Mouse (Mus musculus) cortical plate, adult 2 months (tissue): Measurements from ENCODE around the gene Jazf1. TPM values are rescaled to one million over a fixed set of nuclear protein-coding genes. Genes with fewer than 3 reads are reported as not detected.

Experiments used
- H3K27ac ChIP-seq: fragments of 200-500 bp; 2 replicates; pipeline ENCODE4 v1.5.1; 2012; ENCODE audit warnings: low read length, control low read depth, inconsistent platforms; ENCODE audit not compliant: insufficient read depth
- H3K4me1 ChIP-seq: fragments of 200-500 bp; 2 replicates; pipeline ENCODE4 v1.6.1; 2011; ENCODE audit warnings: low read length; ENCODE audit not compliant: control insufficient read depth, insufficient read depth
- H3K4me3 ChIP-seq: fragments of 200-500 bp; 2 replicates; pipeline ENCODE4 v1.5.1; 2011; ENCODE audit warnings: mild to moderate bottlenecking, low read length, control low read depth; ENCODE audit not compliant: insufficient read depth
- CTCF ChIP-seq: fragments of 200-500 bp; IDR thresholded peaks from 2 replicates; pipeline ENCODE4 v1.5.1; 2011; ENCODE audit warnings: mild to moderate bottlenecking, control low read depth, low read length; ENCODE audit not compliant: insufficient read depth; ENCODE audit errors: extremely low read depth
- POLR2A ChIP-seq: fragments of 200-500 bp; IDR thresholded peaks from 2 replicates; pipeline ENCODE4 v1.6.1; 2011; ENCODE audit warnings: mild to moderate bottlenecking, low read length, control low read depth; ENCODE audit not compliant: insufficient read depth; ENCODE audit errors: extremely low read depth
- polyA plus RNA-seq: library from polyadenylated mRNA; depleted of rRNA; stranded (reverse); fragments of >200 nt; gene quantifications from 2 replicates; pipeline ENCODE4 v1.2.3, GENCODE M21; 2012

Gene Jazf1
- polyA plus RNA-seq, 1 experiment, result 18.3 TPM

- TF ChIP-seq POLR2A, result no peak
- no peak for TF ChIP-seq CTCF
Measured at GRCm38 (mm10) chr6:52903226-52903960, 165.0 kb downstream of the Jazf1 start.

GRCm38 (mm10) chr6:52899574-52900245 lies 168.7 kb downstream of the Jazf1 start:
- Histone ChIP-seq H3K4me3 (no peak overlapping the region), H3K4me1 (peaks cover 5% of the 10 kb centered on the region), H3K27ac (no peak overlapping the region)
- TF ChIP-seq POLR2A, result no peak
- TF ChIP-seq CTCF, result no peak

More at GRCm38 (mm10) chr6:52903226-52903960, 165.0 kb downstream of the Jazf1 start:
- peaks cover 4% of the 10 kb centered on the region; the same call in 1 of the 2 replicates for H3K4me1 ChIP-seq
- H3K27ac ChIP-seq, result no peak overlapping the region
- no peak overlapping the region for H3K4me3 ChIP-seq

GRCm38 (mm10) chr6:52895075-52895474 lies 173.4 kb downstream of the Jazf1 start:
- no peak overlapping the region for H3K27ac ChIP-seq
- H3K4me3 ChIP-seq, result no peak overlapping the region
- H3K4me1 ChIP-seq, result peaks cover 2% of the 10 kb centered on the region
- TF ChIP-seq POLR2A, result no peak

GRCm38 (mm10) chr6:52894501-52894823 lies 174.0 kb downstream of the Jazf1 start:
- H3K4me1 ChIP-seq, result peaks cover 2% of the 10 kb centered on the region
- H3K4me3 ChIP-seq, result no peak overlapping the region
- TF ChIP-seq CTCF, result no peak
- no peak for TF ChIP-seq POLR2A
- no peak overlapping the region for H3K27ac ChIP-seq

GRCm38 (mm10) chr6:52893811-52894500 lies 174.5 kb downstream of the Jazf1 start:
- TF ChIP-seq CTCF (no peak), POLR2A (no peak)
- Histone ChIP-seq H3K4me1 (peaks cover 2% of the 10 kb centered on the region), H3K27ac (no peak overlapping the region), H3K4me3 (no peak overlapping the region)

GRCm38 (mm10) chr6:52892978-52893377 lies 175.5 kb downstream of the Jazf1 start:
- TF ChIP-seq POLR2A (no peak), CTCF (no peak)
- no peak overlapping the region for H3K4me3 ChIP-seq
- H3K4me1 ChIP-seq, result peaks cover 4% of the 10 kb centered on the region
- H3K27ac ChIP-seq, result no peak overlapping the region

GRCm38 (mm10) chr6:52887541-52888203 lies 180.8 kb downstream of the Jazf1 start:
- H3K27ac ChIP-seq, result no peak overlapping the region
- TF ChIP-seq POLR2A (no peak), CTCF (no peak)
- H3K4me3 ChIP-seq, result no peak overlapping the region
- peaks cover 2% of the 10 kb centered on the region; the same call in 1 of the 2 replicates for H3K4me1 ChIP-seq

GRCm38 (mm10) chr6:52883773-52884172 lies 184.7 kb downstream of the Jazf1 start:
- Histone ChIP-seq H3K4me3 (no peak overlapping the region), H3K4me1 (peaks cover 2% of the 10 kb centered on the region; the same call in 1 of the 2 replicates), H3K27ac (no peak overlapping the region)
- TF ChIP-seq CTCF (no peak), POLR2A (no peak)

- TF ChIP-seq POLR2A (no peak), CTCF (no peak)
- H3K4me1 ChIP-seq, result peaks cover 2% of the 10 kb centered on the region; the same call in 1 of the 2 replicates
- H3K4me3 ChIP-seq, result no peak overlapping the region
- H3K27ac ChIP-seq, result no peak overlapping the region
Measured at GRCm38 (mm10) chr6:52877176-52877575, 191.3 kb downstream of the Jazf1 start.
